Mouse (Mus musculus) lung, postnatal 0 days (tissue): ENCODE results near the gene Adat2. TPM values are rescaled to one million over a fixed set of nuclear protein-coding genes. Genes with fewer than 3 reads are reported as not detected.

Experiments used
- ATAC-seq: fragments of 200-750 bp; cut with Nextera tagmentation; 2 replicates; pipeline ENCODE4 v1.8.0; 2017; ENCODE audit warnings: moderate library complexity
- DNase-seq: peaks from one replicate; pipeline ENCODE4 v3.0.0-alpha.2; 2016; ENCODE audit warnings: low spot score
- H3K27ac ChIP-seq: fragments of 300-500 bp; sonication (generic); 2 replicates; pipeline ENCODE4 v1.5.1; 2014; ENCODE audit warnings: antibody characterized with exemption, mild to moderate bottlenecking, low read length, mixed read lengths
- H3K27me3 ChIP-seq: fragments of 300-500 bp; sonication (generic); replicated peaks from 2 replicates; pipeline ENCODE4 v1.6.1; 2014; ENCODE audit warnings: low read length, mixed read lengths; ENCODE audit not compliant: insufficient read depth
- H3K36me3 ChIP-seq: fragments of 300-500 bp; sonication (generic); 2 replicates; pipeline ENCODE4 v1.6.1; 2014; ENCODE audit warnings: low read length, mixed read lengths; ENCODE audit not compliant: insufficient read depth
- H3K4me1 ChIP-seq: fragments of 300-500 bp; sonication (generic); 2 replicates; pipeline ENCODE4 v1.6.1; 2014; ENCODE audit warnings: antibody characterized with exemption, low read depth, low read length, mixed read lengths; ENCODE audit not compliant: insufficient read depth
- H3K4me2 ChIP-seq: fragments of 300-500 bp; sonication (generic); replicated peaks from 2 replicates; pipeline ENCODE4 v1.6.1; 2014; ENCODE audit warnings: low read depth, mild to moderate bottlenecking, low read length, moderate library complexity, mixed read lengths
- H3K4me3 ChIP-seq: fragments of 300-500 bp; sonication (generic); 2 replicates; pipeline ENCODE4 v1.5.1; 2014; ENCODE audit warnings: low read depth, low read length
- H3K9ac ChIP-seq: fragments of 300-500 bp; sonication (generic); replicated peaks from 2 replicates; pipeline ENCODE4 v1.6.1; 2014; ENCODE audit warnings: low read depth, mild to moderate bottlenecking
- H3K9me3 ChIP-seq: fragments of 300-500 bp; sonication (generic); 2 replicates; pipeline ENCODE4 v1.6.1; 2016; ENCODE audit warnings: low read length, mixed read lengths
- CTCF ChIP-seq: IDR thresholded peaks from 2 replicates; pipeline ENCODE4 v1.5.1; 2016; ENCODE audit warnings: antibody characterized with exemption, mild to moderate bottlenecking
- EP300 ChIP-seq: IDR thresholded peaks from 2 replicates; pipeline ENCODE4 v1.6.1; 2016; ENCODE audit warnings: antibody characterized with exemption, mild to moderate bottlenecking, control low read depth
- WGBS: fragments of 180-500 bp; shearing (Covaris S2); extraction: QIAGEN DNeasy Blood & Tissue Kit; methylation state at CpG from one replicate; pipeline ENCODE4 v1.1.7; 2014; 5-methylcytosine and 5-hydroxymethylcytosine counted together
- polyA plus RNA-seq: library from polyadenylated mRNA; unstranded; fragments of >200 nt; fragmentation: Nextera tagmentation; extraction: Ambion mirVana; gene quantifications from 2 replicates; pipeline ENCODE4 v1.2.1, GENCODE M21; 2015

Gene Adat2
- polyA plus RNA-seq, 1 experiment from 2014 or later: 3.4 TPM

- ATAC-seq: no peak
- Histone ChIP-seq H3K27me3 (no peaks in the 10 kb centered on the region), H3K4me2 (no peak overlapping the region), H3K36me3 (no peaks in the 10 kb centered on the region), H3K27ac (no peak overlapping the region), H3K4me3 (no peak overlapping the region), H3K9me3 (no peaks in the 10 kb centered on the region), H3K4me1 (no peaks in the 10 kb centered on the region), H3K9ac (no peak overlapping the region)
- TF ChIP-seq EP300 (no peak), CTCF (no peak)
- DNase-seq: no peak
- WGBS: 54% methylated on average over 2 of the region's 2 CpGs
Measured at GRCm38 (mm10) chr10:13587914-13588313, 35.2 kb downstream of the Adat2 start.

GRCm38 (mm10) chr10:13592196-13592595 lies 39.5 kb downstream of the Adat2 start:
- Histone ChIP-seq H3K4me2 (no peak overlapping the region), H3K4me3 (no peak overlapping the region), H3K27ac (no peak overlapping the region), H3K4me1 (no peaks in the 10 kb centered on the region), H3K9ac (no peak overlapping the region), H3K27me3 (no peaks in the 10 kb centered on the region), H3K36me3 (no peaks in the 10 kb centered on the region), H3K9me3 (no peaks in the 10 kb centered on the region)
- no peak for TF ChIP-seq EP300
- no peak for TF ChIP-seq CTCF
- WGBS: 92% methylated on average over 10 of the region's 10 CpGs
- DNase-seq: no peak
- ATAC-seq: no peak

GRCm38 (mm10) chr10:13593529-13593928 lies 40.8 kb downstream of the Adat2 start:
- 79% methylated on average over 3 of the region's 3 CpGs for WGBS
- ATAC-seq: no peak

GRCm38 (mm10) chr10:13596073-13596472 lies 43.4 kb downstream of the Adat2 start:
- DNase-seq (peak; percentile 19), ATAC-seq (no peak)
- H3K9ac ChIP-seq: no peak overlapping the region
- no peak overlapping the region for H3K27ac ChIP-seq
- H3K4me3 ChIP-seq: no peak overlapping the region
- H3K4me2 ChIP-seq: no peak overlapping the region
- 46% methylated on average over 3 of the region's 3 CpGs for WGBS
- no peaks in the 10 kb centered on the region for H3K36me3 ChIP-seq
- TF ChIP-seq EP300: no peak
- no peaks in the 10 kb centered on the region for H3K27me3 ChIP-seq
- H3K4me1 ChIP-seq: no peaks in the 10 kb centered on the region
- no peaks in the 10 kb centered on the region for H3K9me3 ChIP-seq

More at GRCm38 (mm10) chr10:13593529-13593928, 40.8 kb downstream of the Adat2 start:
- DNase-seq: no peak
- no peaks in the 10 kb centered on the region for H3K27me3 ChIP-seq
- H3K9me3 ChIP-seq: no peaks in the 10 kb centered on the region
- H3K27ac ChIP-seq: no peak overlapping the region
- TF ChIP-seq EP300 (no peak), CTCF (no peak)
- no peaks in the 10 kb centered on the region for H3K4me1 ChIP-seq
- no peak overlapping the region for H3K9ac ChIP-seq
- no peak overlapping the region for H3K4me3 ChIP-seq
- H3K36me3 ChIP-seq: no peaks in the 10 kb centered on the region
- no peak overlapping the region for H3K4me2 ChIP-seq

GRCm38 (mm10) chr10:13596866-13597265 lies 44.2 kb downstream of the Adat2 start:
- no peaks in the 10 kb centered on the region for H3K9me3 ChIP-seq
- DNase-seq: no peak
- no peak overlapping the region for H3K27ac ChIP-seq
- H3K27me3 ChIP-seq: no peaks in the 10 kb centered on the region
- TF ChIP-seq CTCF (no peak), EP300 (no peak)
- ATAC-seq: no peak
- no peak overlapping the region for H3K4me3 ChIP-seq
- H3K4me1 ChIP-seq: no peaks in the 10 kb centered on the region
- WGBS: 74% methylated on average over 9 of the region's 9 CpGs
- no peak overlapping the region for H3K9ac ChIP-seq
- no peak overlapping the region for H3K4me2 ChIP-seq
- H3K36me3 ChIP-seq: no peaks in the 10 kb centered on the region

GRCm38 (mm10) chr10:13597491-13597890 lies 44.8 kb downstream of the Adat2 start:
- H3K4me1 ChIP-seq: no peaks in the 10 kb centered on the region
- TF ChIP-seq CTCF (no peak), EP300 (no peak)

GRCm38 (mm10) chr10:13600926-13601325 lies 48.2 kb downstream of the Adat2 start:
- no peaks in the 10 kb centered on the region for H3K4me1 ChIP-seq
- no peaks in the 10 kb centered on the region for H3K27me3 ChIP-seq
- DNase-seq: no peak
- H3K4me3 ChIP-seq: no peak overlapping the region
- no peak overlapping the region for H3K9ac ChIP-seq
- H3K36me3 ChIP-seq: no peaks in the 10 kb centered on the region
- no peak overlapping the region for H3K27ac ChIP-seq
- ATAC-seq: no peak
- H3K4me2 ChIP-seq: no peak overlapping the region
- 75% methylated on average over 2 of the region's 2 CpGs for WGBS
- H3K9me3 ChIP-seq: no peaks in the 10 kb centered on the region
- TF ChIP-seq EP300: no peak

More at GRCm38 (mm10) chr10:13597491-13597890, 44.8 kb downstream of the Adat2 start:
- Histone ChIP-seq H3K4me3 (no peak overlapping the region), H3K27ac (no peak overlapping the region), H3K4me2 (no peak overlapping the region), H3K36me3 (no peaks in the 10 kb centered on the region), H3K9me3 (no peaks in the 10 kb centered on the region), H3K27me3 (no peaks in the 10 kb centered on the region), H3K9ac (no peak overlapping the region)
- ATAC-seq: no peak
- no peak for DNase-seq
- 55% methylated on average over 8 of the region's 8 CpGs for WGBS

Other genes with a start within 250 kb of the Adat2 start
- 24.7 and 32.3 TPM in 2 replicates for gene Phactr2, start 78.5 kb upstream of the Adat2 start, polyA plus RNA-seq
- 95.6 and 103 TPM in 2 replicates for gene Fuca2, start 53.4 kb upstream of the Adat2 start, polyA plus RNA-seq
- gene Pex3, start 248 bp downstream of the Adat2 start, polyA plus RNA-seq: 24.3 and 26.9 TPM in 2 replicates